ENCODE assay signal across 8 mouse cellular contexts in the genomic region with DNA sequence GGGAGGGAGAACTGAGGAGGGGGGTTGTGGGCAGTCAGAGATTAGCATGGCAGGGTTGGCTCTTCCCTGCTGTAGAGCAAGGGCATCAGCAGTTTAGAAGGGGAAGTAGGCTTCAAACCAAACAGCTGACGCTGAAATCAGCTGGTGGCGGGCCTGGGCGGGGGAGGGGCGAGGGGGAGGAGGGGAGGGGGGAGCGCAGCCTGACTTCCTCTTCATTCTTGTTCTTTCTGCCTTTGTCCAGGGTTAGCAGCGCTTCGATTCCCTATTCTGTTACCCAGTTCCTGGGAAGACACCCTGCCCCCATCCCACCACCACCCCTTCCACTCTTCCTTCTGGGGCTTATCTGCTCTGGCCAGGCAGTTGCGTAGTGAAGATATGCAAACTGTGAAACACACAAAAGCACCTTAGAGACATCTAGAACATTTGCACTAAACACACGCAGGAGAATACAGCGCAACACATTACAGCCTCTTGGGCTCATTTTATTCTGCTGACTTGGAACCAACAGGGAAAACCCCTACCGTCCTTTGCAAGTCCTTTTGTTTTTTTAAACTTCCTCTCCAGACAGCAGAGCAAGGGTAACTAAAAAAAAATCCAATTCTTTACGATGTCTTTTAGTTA.
DNase-seq lines count a peak whose midpoint lies in the region; ATAC-seq lines count a peak whose summit lies in the region.

No protein-coding gene starts in this region.

- no peak overlapping the region for H3K9ac ChIP-seq in kidney, embryonic 15.5 days

- H3K4me1 ChIP-seq in brown adipose tissue, adult 24 weeks (ENCODE audit: control insufficient read depth, insufficient read depth, insufficient read length, low read length) = peaks cover 31% of the 10 kb centered on the region
- peaks cover 29% of the 10 kb centered on the region for H3K4me1 ChIP-seq in kidney, embryonic 15.5 days

- H3K4me2 ChIP-seq in kidney, embryonic 15.5 days = peak overlapping the region; percentile 46

- no peaks in the 10 kb centered on the region for H3K27me3 ChIP-seq in kidney, embryonic 15.5 days

- H3K36me3 ChIP-seq in kidney, embryonic 15.5 days = no peaks in the 10 kb centered on the region

- 15% methylated on average over 12 of the region's 12 CpGs for WGBS in kidney, embryonic 15.5 days

- peak; percentile 81 for ATAC-seq in kidney, embryonic 15.5 days (replicated peaks; ENCODE audit: low FRiP score)

- DNase-seq in cerebellum, postnatal 10 days = peak; percentile 60 to 63
- no peak for DNase-seq in cerebellum, adult 9-11 months
- DNase-seq in heart, adult 18-20 months = peak; percentile 61 to 66
- peak; percentile 61 for DNase-seq in lung, postnatal 10 days
- peak; percentile 62 for DNase-seq in retina, postnatal 1 day
- DNase-seq in MN1 (ENCODE audit: low spot score) = no peak

- peak overlapping the region; percentile 47 for H3K27ac ChIP-seq in brown adipose tissue, adult 24 weeks (replicated peaks; ENCODE audit: low read depth, low read length)
- H3K27ac ChIP-seq in kidney, embryonic 15.5 days = peak overlapping the region; percentile 70

- H3K9me3 ChIP-seq in kidney, embryonic 15.5 days (replicated peaks) = no peaks in the 10 kb centered on the region

- H3K4me3 ChIP-seq in brown adipose tissue, adult 24 weeks (ENCODE audit: insufficient read depth, low read depth, low read length) = no peak overlapping the region
- no peak overlapping the region for H3K4me3 ChIP-seq in kidney, embryonic 15.5 days (replicated peaks)

Comparison
In these comparisons a context has a peak if more than half of its experiments do, and no peak if none do; other contexts are left out.
1. DNase-seq: peak in cerebellum, postnatal 10 days (2 of 2), heart, adult 18-20 months (2 of 2), lung, postnatal 10 days (single experiment) and retina, postnatal 1 day (single experiment); none in cerebellum, adult 9-11 months (single experiment) and MN1 (single experiment).